Comparison of ENCODE assay signal across 11 mouse cellular contexts in the genomic region with DNA sequence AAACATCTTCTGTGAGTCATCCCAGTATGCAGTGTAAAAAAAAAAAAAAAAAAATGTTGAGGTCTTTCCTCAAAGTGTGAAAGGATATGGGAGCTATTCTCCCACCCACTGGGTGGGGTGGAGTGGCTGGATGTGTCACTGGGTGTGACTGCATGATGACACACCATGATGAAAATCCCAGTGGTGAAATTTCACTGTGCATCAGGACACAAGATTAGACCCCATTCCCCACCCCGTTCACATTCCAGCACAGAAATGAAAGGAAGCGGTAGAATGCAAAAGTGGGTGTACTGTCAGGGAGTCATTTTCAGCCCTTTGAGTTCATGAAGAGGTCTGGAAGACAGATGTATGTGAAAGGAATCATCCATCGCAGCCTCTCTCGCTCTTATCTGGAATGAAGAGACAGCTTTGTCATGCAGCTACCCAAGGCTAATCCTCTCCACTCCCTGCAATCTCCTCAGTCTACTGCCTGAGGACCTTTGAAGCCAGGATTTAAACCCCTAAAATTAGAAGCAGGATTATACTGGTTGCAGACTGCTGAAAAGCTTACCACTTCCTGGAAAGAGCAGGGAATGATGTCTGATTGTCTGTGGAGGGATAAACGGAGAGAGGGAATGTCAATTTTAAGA.
DNase-seq lines count a peak whose midpoint lies in the region; ATAC-seq lines count a peak whose summit lies in the region.
"Had no signal": no experiment of that assay in that cellular context is flagged by ENCODE, and none has a peak within 500 bp of the region (broad histone marks: within the 10 kb centered on the region; RNA-seq: fewer than 3 reads in every experiment).

No protein-coding gene starts in this region.

- H3K9ac ChIP-seq in midbrain, embryonic 15.5 days: no peak overlapping the region

- H3K4me3 ChIP-seq in midbrain, embryonic 15.5 days: no peak overlapping the region
- no peak overlapping the region for H3K4me3 ChIP-seq in midbrain, embryonic 10.5 days

- WGBS in midbrain, embryonic 15.5 days: 35% methylated on average over 5 of the region's 5 CpGs
- WGBS in midbrain, embryonic 10.5 days: 33% methylated on average over 5 of the region's 5 CpGs

- no peaks in the 10 kb centered on the region for H3K4me1 ChIP-seq in midbrain, embryonic 15.5 days
- 0 out of 2 replicates have a peak, but pooled peaks cover 3% of the 10 kb centered on the region for H3K4me1 ChIP-seq in midbrain, embryonic 10.5 days

- no peaks in the 10 kb centered on the region for H3K27me3 ChIP-seq in midbrain, embryonic 15.5 days (replicated peaks)
- H3K27me3 ChIP-seq in midbrain, embryonic 10.5 days (ENCODE audit: low read depth, poor library complexity, severe bottlenecking): no peaks in the 10 kb centered on the region

- H3K27ac ChIP-seq in midbrain, embryonic 15.5 days: 0 out of 2 replicates have a peak overlapping the region, but pooled peaks have one; percentile 8
- no peak overlapping the region for H3K27ac ChIP-seq in midbrain, embryonic 10.5 days (replicated peaks)

- no peaks in the 10 kb centered on the region for H3K9me3 ChIP-seq in midbrain, embryonic 15.5 days
- no peaks in the 10 kb centered on the region for H3K9me3 ChIP-seq in midbrain, embryonic 10.5 days (replicated peaks)

- peak; percentile 11 for DNase-seq in gastrocnemius, postnatal 14 days
- no peak for DNase-seq in gastrocnemius, postnatal 10 days
- DNase-seq in midbrain, embryonic 10.5 days (ENCODE audit: low spot score): no peak
- DNase-seq in adrenal gland, postnatal 36 days: peak; percentile 10 to 19
- peak; percentile 9 for DNase-seq in retina, postnatal 7 days (ENCODE audit: low read depth, low spot score)
- DNase-seq in ovary, adult 18-20 months (ENCODE audit: low spot score): no peak
- no peak for DNase-seq in layer of hippocampus, postnatal 25 days (ENCODE audit: extremely low spot score in 1 of 2, low spot score in 1 of 2)
- DNase-seq: cerebellum, postnatal 25 days; lung, adult 18-20 months; right cerebral cortex, postnatal 14 days had no signal

- no peaks in the 10 kb centered on the region for H3K36me3 ChIP-seq in midbrain, embryonic 15.5 days (replicated peaks)
- no peaks in the 10 kb centered on the region for H3K36me3 ChIP-seq in midbrain, embryonic 10.5 days

- intact Hi-C loops in gastrocnemius, postnatal 14 days (cut with DNase I; ENCODE audit: low total_unique reads): no loop called here

- peak; percentile 48; the same call in 1 of the 2 replicates for ATAC-seq in midbrain, embryonic 15.5 days (replicated peaks)

- no peak overlapping the region for H3K4me2 ChIP-seq in midbrain, embryonic 15.5 days

Comparison
In these comparisons a context has a peak if more than half of its experiments do, and no peak if none do; other contexts are left out.
1. DNase-seq: peak in gastrocnemius, postnatal 14 days (single experiment), adrenal gland, postnatal 36 days (2 of 2) and retina, postnatal 7 days (single experiment); none in gastrocnemius, postnatal 10 days (single experiment), midbrain, embryonic 10.5 days (single experiment), ovary, adult 18-20 months (single experiment) and layer of hippocampus, postnatal 25 days (0 of 2).